ENCODE assay signal across 8 mouse cellular contexts in the genomic region with DNA sequence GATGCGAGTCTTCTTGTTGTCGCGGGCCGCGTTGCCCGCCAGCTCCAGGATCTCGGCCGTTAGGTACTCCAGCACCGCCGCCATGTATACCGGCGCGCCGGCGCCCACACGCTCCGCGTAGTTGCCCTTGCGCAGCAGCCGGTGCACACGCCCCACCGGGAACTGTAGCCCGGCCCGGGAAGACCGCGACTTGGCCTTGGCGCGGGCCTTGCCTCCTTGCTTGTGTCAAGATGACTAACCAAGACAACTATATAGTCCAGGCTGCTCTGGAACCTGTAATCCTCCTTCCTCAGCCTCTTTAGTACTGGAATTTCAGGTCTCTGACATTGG. TPM values are rescaled to one million over a fixed set of nuclear protein-coding genes. Genes with fewer than 3 reads are reported as not detected.
DNase-seq lines count a peak whose midpoint lies in the region; ATAC-seq and TF ChIP-seq lines count a peak whose summit lies in the region.
"Not testable (repeated sequence)": the region's sequence is repeated elsewhere in the genome, so short reads cannot be mapped to it uniquely, and the experiment has no call there.

No protein-coding gene starts in this region.

- peak overlapping the region; percentile 56 for H3K4me2 ChIP-seq in hindbrain, embryonic 13.5 days
- H3K4me2 ChIP-seq in lung, postnatal 0 days (replicated peaks; ENCODE audit: low read depth, low read length), result peak overlapping the region; percentile 47

- intact Hi-C loops in gastrocnemius, adult 2 months (cut with DNase I), result not testable (repeated sequence)

- not testable (repeated sequence) for TF ChIP-seq EP300 in lung, postnatal 0 days (IDR thresholded peaks at IDR 0.05)

- peak; percentile 59 for DNase-seq in ZHBTc4 (ENCODE audit: low read depth, low spot score)
- peak; percentile 33 to 55 for DNase-seq in cerebellum, postnatal 36 days
- peak; percentile 58 for DNase-seq in gastrocnemius, adult 2 months
- peak; percentile 13 to 41 for DNase-seq in layer of hippocampus, postnatal 25 days (ENCODE audit: extremely low spot score in 1 of 2, low spot score in 1 of 2)
- DNase-seq in lung, postnatal 0 days (ENCODE audit: low spot score), result not testable (repeated sequence)
- peak; percentile 46 for DNase-seq in ovary, postnatal 10 days (ENCODE audit: low spot score)
- DNase-seq in thymus, adult 2 months, result peak; percentile 54

- peak overlapping the region; percentile 68 for H3K4me3 ChIP-seq in gastrocnemius, adult 2 months
- H3K4me3 ChIP-seq in hindbrain, embryonic 13.5 days, result peak overlapping the region; percentile 36
- not testable (repeated sequence) for H3K4me3 ChIP-seq in lung, postnatal 0 days (ENCODE audit: low read depth, low read length)
- H3K4me3 ChIP-seq in thymus, adult 2 months (ENCODE audit: control insufficient read depth, insufficient read depth, low read length), result peak overlapping the region; percentile 2; the same call in 1 of the 2 replicates

- H3K4me1 ChIP-seq in hindbrain, embryonic 13.5 days (replicated peaks); lung, postnatal 0 days (ENCODE audit: insufficient read depth, low read depth, low read length); thymus, adult 2 months (replicated peaks; ENCODE audit: control insufficient read depth, insufficient read depth, low read length): not testable (repeated sequence)

- not testable (repeated sequence) for TF ChIP-seq CTCF in gastrocnemius, adult 2 months (IDR thresholded peaks at IDR 0.05); lung, postnatal 0 days (IDR thresholded peaks at IDR 0.05); thymus, adult 2 months (IDR thresholded peaks at IDR 0.05; ENCODE audit: borderline replicate concordance, control insufficient read depth, extremely low read depth, insufficient read depth, low read length, poor library complexity)

- not testable (repeated sequence) for H3K27me3 ChIP-seq in hindbrain, embryonic 13.5 days; lung, postnatal 0 days (replicated peaks; ENCODE audit: insufficient read depth, low read length); thymus, adult 2 months (ENCODE audit: control insufficient read depth, insufficient read depth, low read length)

- H3K9ac ChIP-seq in hindbrain, embryonic 13.5 days, result peak overlapping the region; percentile 53; the same call in 1 of the 2 replicates
- H3K9ac ChIP-seq in lung, postnatal 0 days (replicated peaks; ENCODE audit: low read depth), result not testable (repeated sequence)

- H3K36me3 ChIP-seq in hindbrain, embryonic 13.5 days; lung, postnatal 0 days (ENCODE audit: insufficient read depth, low read length); thymus, adult 2 months (ENCODE audit: control insufficient read depth, insufficient read depth, low read length): not testable (repeated sequence)

- H3K27ac ChIP-seq in gastrocnemius, adult 2 months, result peak overlapping the region; percentile 81
- H3K27ac ChIP-seq in hindbrain, embryonic 13.5 days; lung, postnatal 0 days (ENCODE audit: low read length); thymus, adult 2 months (ENCODE audit: control insufficient read depth, insufficient read depth, low read length): not testable (repeated sequence)

- not testable (repeated sequence) for TF ChIP-seq POLR2A in thymus, adult 2 months (IDR thresholded peaks at IDR 0.05; ENCODE audit: control insufficient read depth, extremely low read depth, insufficient read depth, low read length, poor library complexity)

- H3K9me3 ChIP-seq in hindbrain, embryonic 13.5 days; lung, postnatal 0 days (ENCODE audit: low read length): not testable (repeated sequence)

- WGBS in hindbrain, embryonic 13.5 days, result 4% methylated on average over 28 of the region's 28 CpGs
- WGBS in lung, postnatal 0 days, result 7% methylated on average over 24 of the region's 28 CpGs
- WGBS in thymus, adult 2 months, result 2% methylated on average over 28 of the region's 28 CpGs

- peak; percentile 65; the same call in 1 of the 2 replicates for ATAC-seq in hindbrain, embryonic 13.5 days (ENCODE audit: low FRiP score)
- peak; percentile 23 for ATAC-seq in lung, postnatal 0 days

RNA-seq across cellular contexts. Expression of gene Nxnl2, which starts 32.0 kb away (rescaled TPM):
- total RNA-seq in gastrocnemius, adult 2 months (2021), result under 1 TPM in 1 of 2 experiments, not detected in 1; 0.23 TPM
- polyA plus RNA-seq in hindbrain, embryonic 13.5 days (2015; fragmentation: Nextera tagmentation; extraction: Ambion mirVana), result 0.76 and 0.77 TPM in 2 replicates
- total RNA-seq in layer of hippocampus, postnatal 25 days (2021), result under 1 TPM in 1 of 2 experiments, not detected in 1; 0.22 TPM
- polyA plus RNA-seq in lung, postnatal 0 days (2015; fragmentation: Nextera tagmentation; extraction: Ambion mirVana), result 1.0 and 1.3 TPM in 2 replicates
- polyA plus RNA-seq in thymus, adult 2 months (2012; rRNA removed), result 1.5 and 1.8 TPM in 2 replicates
